13 mouse cellular contexts compared by ENCODE assay signal in genomic region chr2:13177698-13178395, GRCm38 (mm10).
DNase-seq lines count a peak whose midpoint lies in the region; ATAC-seq and TF ChIP-seq lines count a peak whose summit lies in the region.
"Had no signal": no experiment of that assay in that cellular context is flagged by ENCODE, and none has a peak within 500 bp of the region (broad histone marks: within the 10 kb centered on the region; RNA-seq: fewer than 3 reads in every experiment).

No protein-coding gene starts in this region.

- no peak for TF ChIP-seq POLR2A in kidney, adult 2 months (IDR thresholded peaks at IDR 0.05; ENCODE audit: low read depth, low read length)

- intact Hi-C loops in left cerebral cortex, postnatal 14 days (cut with DNase I) = no loop called here

- H3K27me3 ChIP-seq in hindbrain, embryonic 13.5 days = 0 out of 2 replicates have a peak, but pooled peaks cover 2% of the 10 kb centered on the region
- no peaks in the 10 kb centered on the region for H3K27me3 ChIP-seq in hindbrain, embryonic 10.5 days (ENCODE audit: insufficient read depth, poor library complexity, severe bottlenecking)
- H3K27me3 ChIP-seq in kidney, adult 2 months (replicated peaks; ENCODE audit: control insufficient read depth, insufficient read depth, low read length) = no peaks in the 10 kb centered on the region
- H3K27me3 ChIP-seq: heart, embryonic 13.5 days; limb, embryonic 15.5 days had no signal

- H3K4me3 ChIP-seq in hindbrain, embryonic 13.5 days = no peak overlapping the region
- no peak overlapping the region for H3K4me3 ChIP-seq in hindbrain, embryonic 10.5 days
- H3K4me3 ChIP-seq in kidney, adult 2 months (ENCODE audit: insufficient read depth, low read depth, low read length) = no peak overlapping the region
- H3K4me3 ChIP-seq: erythroblast, embryonic 14.5 days; heart, embryonic 13.5 days; limb, embryonic 15.5 days had no signal

- H3K9me3 ChIP-seq in hindbrain, embryonic 13.5 days = no peaks in the 10 kb centered on the region
- H3K9me3 ChIP-seq in hindbrain, embryonic 10.5 days = no peaks in the 10 kb centered on the region
- H3K9me3 ChIP-seq: heart, embryonic 13.5 days; limb, embryonic 15.5 days had no signal

- H3K4me1 ChIP-seq in hindbrain, embryonic 13.5 days (replicated peaks) = peaks cover 44% of the 10 kb centered on the region
- H3K4me1 ChIP-seq in hindbrain, embryonic 10.5 days (replicated peaks) = peaks cover 29% of the 10 kb centered on the region
- H3K4me1 ChIP-seq in kidney, adult 2 months (ENCODE audit: control insufficient read depth, insufficient read depth, low read length) = no peaks in the 10 kb centered on the region

- H3K9ac ChIP-seq in hindbrain, embryonic 13.5 days = no peak overlapping the region
- H3K9ac ChIP-seq: heart, embryonic 13.5 days; limb, embryonic 15.5 days had no signal

- H3K27ac ChIP-seq in hindbrain, embryonic 13.5 days = peak overlapping the region; percentile 63
- H3K27ac ChIP-seq in hindbrain, embryonic 10.5 days = no peak overlapping the region
- no peak overlapping the region for H3K27ac ChIP-seq in kidney, adult 2 months (ENCODE audit: insufficient read depth, low read depth, low read length)
- H3K27ac ChIP-seq: heart, embryonic 13.5 days; limb, embryonic 15.5 days had no signal

- WGBS in hindbrain, embryonic 13.5 days = 55% methylated on average over 10 of the region's 10 CpGs
- 91% methylated on average over 10 of the region's 10 CpGs for WGBS in hindbrain, embryonic 10.5 days
- WGBS in kidney, adult 2 months = 89% methylated on average over 10 of the region's 10 CpGs

- no peak overlapping the region for H3K4me2 ChIP-seq in hindbrain, embryonic 13.5 days
- H3K4me2 ChIP-seq: heart, embryonic 13.5 days; limb, embryonic 15.5 days had no signal

- H3K36me3 ChIP-seq in hindbrain, embryonic 13.5 days = no peaks in the 10 kb centered on the region
- no peaks in the 10 kb centered on the region for H3K36me3 ChIP-seq in hindbrain, embryonic 10.5 days
- H3K36me3 ChIP-seq in kidney, adult 2 months (ENCODE audit: control insufficient read depth, insufficient read depth, low read length) = no peaks in the 10 kb centered on the region
- H3K36me3 ChIP-seq: limb, embryonic 15.5 days had no signal

- peak; percentile 52; the same call in 1 of the 2 replicates for ATAC-seq in hindbrain, embryonic 13.5 days (ENCODE audit: low FRiP score)

- DNase-seq in hindbrain, embryonic 10.5 days (ENCODE audit: low spot score) = no peak
- DNase-seq in layer of hippocampus, adult 11-12 months (ENCODE audit: low spot score) = peak; percentile 71
- peak; percentile 58 to 60 for DNase-seq in left cerebral cortex, postnatal 14 days (ENCODE audit: low spot score in 2 of 2)
- peak; percentile 60 for DNase-seq in right cerebral cortex, postnatal 14 days
- DNase-seq in urinary bladder, postnatal 14 days (ENCODE audit: low spot score) = no peak
- no peak for DNase-seq in kidney, adult 2 months
- no peak for DNase-seq in testis, postnatal 10 days (ENCODE audit: low spot score)
- DNase-seq: kidney, adult 9 months; lung, postnatal 4 days had no signal

- TF ChIP-seq CTCF in kidney, adult 2 months (conservative IDR thresholded peaks at IDR 0.05; ENCODE audit: insufficient read depth, insufficient read length, low read depth, low read length) = no peak

Comparison
In these comparisons a context has a peak if more than half of its experiments do, and no peak if none do; other contexts are left out.
1. DNase-seq: peak in layer of hippocampus, adult 11-12 months (single experiment), left cerebral cortex, postnatal 14 days (2 of 2) and right cerebral cortex, postnatal 14 days (single experiment); none in hindbrain, embryonic 10.5 days (single experiment), urinary bladder, postnatal 14 days (single experiment), kidney, adult 2 months (single experiment) and testis, postnatal 10 days (single experiment).